Mouse (Mus musculus): ENCODE results near the gene Hmga1.

Hmga1 gene

DNA sequence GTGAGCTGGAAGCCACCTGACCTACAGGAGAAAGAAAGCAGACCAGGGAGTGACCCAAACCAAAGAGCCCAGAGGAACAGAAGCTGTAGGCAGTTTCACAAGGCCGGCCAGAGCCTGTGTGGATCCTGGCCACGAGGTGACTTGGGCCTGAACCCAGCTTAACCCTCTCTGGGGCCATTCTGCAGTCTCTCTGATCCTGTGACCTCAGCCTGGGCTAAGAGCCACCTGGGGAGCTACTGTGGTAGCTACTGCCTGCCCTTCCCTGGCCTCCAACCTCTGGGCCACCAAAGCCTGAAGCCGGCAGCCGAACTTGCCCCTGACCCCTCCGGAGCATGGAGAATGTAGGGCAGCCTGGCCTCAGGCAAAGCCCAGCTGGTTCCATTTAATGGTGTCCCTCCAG, 27.5 kb upstream of the Hmga1 start:
- no peak for DNase-seq

DNA sequence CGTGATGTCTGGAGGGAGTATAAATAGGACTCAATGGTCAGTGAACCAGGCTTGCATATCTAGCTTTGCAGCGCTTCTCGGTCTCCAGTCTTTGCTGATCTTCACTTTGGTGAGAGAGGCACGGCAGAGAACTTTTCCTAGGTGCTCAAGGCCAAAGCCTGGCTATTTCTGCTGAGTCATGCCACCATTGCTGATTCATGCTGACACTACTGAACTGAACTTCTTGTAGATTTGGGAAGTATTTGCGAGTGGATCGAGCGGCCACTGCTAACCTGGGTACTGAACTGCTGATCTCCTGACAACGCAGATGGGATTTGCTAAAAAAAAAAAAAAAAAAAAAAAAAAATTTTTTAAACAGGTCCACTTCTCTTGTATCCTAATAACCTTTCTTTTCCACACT, 24.2 kb upstream of the Hmga1 start:
- no peak for DNase-seq

DNA sequence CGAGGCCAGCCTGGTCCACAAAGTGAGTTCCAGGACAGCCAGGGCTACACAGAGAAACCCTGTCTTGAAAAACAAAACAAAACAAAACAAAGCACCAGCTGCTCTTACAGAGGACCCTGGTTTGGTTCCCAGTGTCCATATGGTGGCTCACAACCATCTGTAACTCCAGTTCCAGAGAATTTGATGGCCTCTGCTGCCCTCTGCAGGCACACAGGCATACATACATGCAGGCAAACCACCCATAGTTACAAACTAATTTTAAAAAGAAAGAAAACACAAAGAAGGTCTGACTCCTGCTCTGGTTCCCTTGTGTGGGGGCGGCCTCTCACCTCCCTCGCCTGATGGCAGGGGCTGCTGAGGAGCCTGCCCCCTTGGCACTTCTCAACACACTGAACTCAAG, 22.9 kb upstream of the Hmga1 start:
- no peak for DNase-seq

DNA sequence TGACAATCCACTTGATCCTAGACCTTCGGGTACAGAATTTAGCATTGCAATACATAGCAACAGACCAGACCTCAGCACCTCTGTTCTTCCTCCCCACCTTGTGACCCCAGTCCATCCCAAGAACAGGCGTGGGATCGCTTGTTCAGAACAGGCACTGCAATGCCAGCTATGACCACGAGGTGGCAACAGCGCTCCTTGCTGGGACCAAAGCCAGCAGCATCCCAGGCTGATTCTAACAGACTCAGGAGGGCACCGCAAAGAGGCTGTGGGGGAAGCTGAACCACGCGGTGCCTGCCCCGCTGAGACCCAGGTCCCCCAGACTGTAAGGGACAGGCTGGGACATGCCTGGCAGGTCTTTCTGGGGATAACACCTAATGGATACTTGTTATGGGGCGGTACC, 21.6 kb upstream of the Hmga1 start:
- peak; percentile 87 to 92 for DNase-seq

DNA sequence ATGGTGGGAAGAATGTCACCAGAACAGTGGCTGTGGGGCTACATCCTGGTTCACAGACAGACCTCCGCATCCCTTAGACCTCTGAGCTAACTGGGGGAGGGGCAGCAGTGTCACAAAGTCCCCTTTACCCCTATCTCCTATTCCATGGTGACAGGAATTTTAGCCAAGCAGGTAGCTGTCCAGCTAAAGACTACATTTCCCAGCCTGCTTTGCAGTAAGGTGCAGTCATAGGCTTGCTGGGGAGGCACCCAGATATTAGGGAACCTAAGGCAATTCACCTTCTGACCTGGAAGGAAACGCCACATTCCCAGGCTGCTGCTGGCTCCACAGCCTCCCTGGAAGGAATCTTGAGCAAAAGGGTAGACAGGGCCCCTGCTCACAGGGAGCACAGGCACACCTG, 15.0 kb upstream of the Hmga1 start:
- no peak for DNase-seq

DNA sequence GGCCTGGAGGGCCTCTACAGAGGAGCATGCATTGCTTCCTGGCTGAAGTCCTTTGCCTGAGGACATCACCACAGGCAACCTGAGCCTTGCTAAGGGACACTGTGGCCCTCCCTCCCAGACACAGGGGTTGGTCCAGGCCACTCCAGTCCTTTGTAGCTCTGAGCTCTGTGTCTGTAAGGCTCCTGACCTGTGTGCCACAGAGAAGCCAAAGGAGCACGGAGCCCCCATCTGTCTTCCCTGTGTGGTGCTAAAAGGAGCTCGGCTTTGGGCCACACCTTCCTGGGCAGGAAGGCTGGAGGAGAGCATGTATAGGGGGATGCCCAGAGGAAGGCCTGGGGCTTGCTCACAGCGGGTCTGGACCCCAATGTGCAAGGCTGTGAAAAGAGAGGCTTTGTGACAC, 14.3 kb upstream of the Hmga1 start:
- DNase-seq = no peak

DNA sequence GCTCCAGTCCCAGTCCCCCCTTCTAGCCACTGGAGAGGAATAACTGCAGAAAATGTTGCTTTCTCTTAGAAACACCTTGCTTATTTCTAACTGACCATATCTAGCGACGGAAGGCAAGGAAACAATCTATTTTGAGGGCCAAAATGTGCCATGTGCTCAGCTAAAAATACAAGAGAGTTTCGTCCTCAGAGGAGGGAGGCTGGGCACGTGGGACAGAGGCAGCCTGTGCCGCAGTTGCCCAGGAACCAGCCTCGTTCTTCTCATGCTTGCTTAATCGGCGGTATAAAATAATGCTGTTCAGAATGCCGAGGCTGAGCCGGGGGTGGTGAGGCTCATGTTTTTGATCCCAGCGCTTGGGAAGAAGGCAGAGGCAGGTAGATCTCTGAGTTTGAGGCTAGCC, 11.7 kb upstream of the Hmga1 start:
- DNase-seq = no peak

DNA sequence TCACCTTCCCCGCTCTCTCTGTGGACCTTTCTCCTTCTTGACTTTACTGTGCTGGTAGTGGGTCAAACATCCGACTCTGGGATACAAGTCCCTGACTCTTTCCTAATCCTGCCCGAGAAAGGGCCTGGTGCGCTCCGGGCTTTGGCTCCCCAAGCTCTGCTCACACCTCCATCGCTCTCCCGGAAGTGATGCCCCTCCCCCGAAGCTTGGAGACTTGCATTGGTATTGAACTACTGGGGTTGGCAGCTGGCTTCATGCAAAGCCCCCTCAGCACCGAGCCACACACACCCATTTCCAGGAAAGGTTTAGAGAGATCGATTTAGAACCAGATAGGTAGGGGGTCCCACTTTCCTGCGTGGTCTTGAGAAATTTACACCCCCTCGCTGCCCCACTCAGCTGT, 10.3 kb upstream of the Hmga1 start:
- DNase-seq = no peak

DNA sequence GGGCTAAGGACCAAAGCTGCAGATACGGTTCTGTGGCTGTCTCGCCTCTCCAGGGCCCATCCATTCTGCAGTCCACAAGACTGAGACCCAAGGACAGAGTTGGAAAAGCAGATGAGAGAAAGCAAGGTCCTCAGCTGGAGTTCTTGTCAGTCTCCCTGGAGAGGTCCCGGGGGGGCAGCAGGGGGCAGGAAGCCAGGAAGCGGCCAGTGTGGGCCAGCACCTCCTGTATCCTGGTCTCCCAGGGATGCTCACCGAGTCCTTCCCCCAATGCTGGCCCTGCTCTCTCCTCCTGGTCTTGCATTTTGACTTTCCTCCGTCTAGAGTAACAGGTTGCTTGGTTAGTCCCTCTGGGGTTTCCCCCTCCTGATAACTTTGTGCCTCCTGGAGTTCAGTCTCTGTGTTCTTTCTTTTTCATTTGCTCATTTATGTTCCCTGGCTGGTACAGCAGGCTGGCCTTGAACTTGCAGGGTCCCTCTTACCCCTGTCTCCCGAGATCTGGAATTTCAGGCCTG, 9.7 kb upstream of the Hmga1 start:
- no peak for DNase-seq

DNA sequence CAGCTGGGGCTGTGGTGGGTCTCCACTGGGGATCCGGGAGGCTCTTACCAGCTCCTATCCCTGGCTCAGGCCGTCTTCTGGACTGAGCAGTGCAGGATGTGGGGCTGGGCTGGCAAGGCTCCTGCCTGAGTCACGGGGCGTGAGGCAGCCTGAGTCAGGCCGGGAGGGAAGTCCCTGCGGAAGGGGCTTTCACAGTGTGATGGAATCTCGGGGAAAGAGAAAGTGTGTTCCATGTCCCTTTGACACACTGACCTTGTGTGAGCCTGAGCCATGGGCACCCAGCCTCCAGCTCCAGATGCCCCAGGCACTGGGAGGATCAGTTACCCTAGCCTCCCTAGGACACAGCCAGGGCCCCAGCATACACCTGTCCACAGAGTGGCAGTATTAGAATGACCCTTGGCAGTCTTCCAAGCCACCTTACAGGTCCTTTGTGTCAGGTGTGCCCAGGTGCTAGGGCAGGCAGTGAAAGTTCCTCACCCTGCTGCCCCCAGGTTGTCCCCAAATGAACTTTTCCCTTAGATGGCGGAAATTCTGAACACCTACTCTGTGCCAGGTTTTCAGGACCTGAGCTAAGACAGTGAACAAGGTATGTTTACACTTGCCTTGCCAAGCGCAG, 8.9 kb upstream of the Hmga1 start:
- no peak for DNase-seq

DNA sequence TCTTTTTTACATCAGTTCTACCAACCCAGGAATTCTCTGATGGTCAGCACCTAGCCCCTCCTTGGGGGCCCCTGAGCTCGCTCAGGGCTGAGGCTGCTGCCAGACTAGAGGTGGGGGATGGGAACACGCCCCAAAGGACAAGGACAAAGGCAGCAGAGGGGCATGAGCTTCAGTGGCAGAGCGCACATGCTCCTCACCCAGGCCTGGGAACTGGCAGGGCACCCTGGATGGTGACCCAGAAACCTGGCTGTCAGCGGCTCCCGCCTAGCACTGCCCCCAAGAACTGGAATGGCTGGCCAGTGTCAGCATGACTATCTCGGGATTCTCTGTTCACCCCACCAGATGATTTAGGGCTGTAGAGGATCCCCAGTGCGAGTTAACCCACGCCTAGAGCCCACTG, 7.1 kb upstream of the Hmga1 start:
- DNase-seq = no peak

DNA sequence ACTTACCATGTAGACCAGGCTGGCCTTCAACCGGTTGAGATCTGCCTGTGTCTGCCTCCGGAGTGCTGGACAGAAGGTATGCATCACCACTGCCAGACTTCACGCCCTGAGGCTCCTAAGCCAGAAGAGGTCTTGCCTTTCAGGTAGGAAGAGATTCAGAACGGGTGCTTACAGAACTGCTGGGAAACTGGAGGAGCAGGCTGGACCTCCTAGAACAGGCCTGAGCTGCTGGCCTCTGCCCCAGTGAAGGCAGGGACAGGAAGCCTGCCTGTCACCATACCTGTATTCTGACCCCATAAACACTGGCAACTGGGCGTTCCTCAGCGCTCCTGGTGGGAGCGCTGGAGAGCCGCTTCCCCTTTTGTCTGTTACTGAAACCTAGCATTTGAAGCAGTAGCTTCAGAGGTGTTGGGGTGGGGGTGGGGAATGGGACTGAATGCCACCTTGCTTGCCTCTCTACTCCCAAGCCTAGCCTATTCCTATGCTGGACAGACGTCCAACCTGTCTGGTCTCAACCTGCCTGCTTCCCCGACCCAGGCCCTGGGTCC, 4.8 kb upstream of the Hmga1 start:
- DNase-seq = no peak

DNA sequence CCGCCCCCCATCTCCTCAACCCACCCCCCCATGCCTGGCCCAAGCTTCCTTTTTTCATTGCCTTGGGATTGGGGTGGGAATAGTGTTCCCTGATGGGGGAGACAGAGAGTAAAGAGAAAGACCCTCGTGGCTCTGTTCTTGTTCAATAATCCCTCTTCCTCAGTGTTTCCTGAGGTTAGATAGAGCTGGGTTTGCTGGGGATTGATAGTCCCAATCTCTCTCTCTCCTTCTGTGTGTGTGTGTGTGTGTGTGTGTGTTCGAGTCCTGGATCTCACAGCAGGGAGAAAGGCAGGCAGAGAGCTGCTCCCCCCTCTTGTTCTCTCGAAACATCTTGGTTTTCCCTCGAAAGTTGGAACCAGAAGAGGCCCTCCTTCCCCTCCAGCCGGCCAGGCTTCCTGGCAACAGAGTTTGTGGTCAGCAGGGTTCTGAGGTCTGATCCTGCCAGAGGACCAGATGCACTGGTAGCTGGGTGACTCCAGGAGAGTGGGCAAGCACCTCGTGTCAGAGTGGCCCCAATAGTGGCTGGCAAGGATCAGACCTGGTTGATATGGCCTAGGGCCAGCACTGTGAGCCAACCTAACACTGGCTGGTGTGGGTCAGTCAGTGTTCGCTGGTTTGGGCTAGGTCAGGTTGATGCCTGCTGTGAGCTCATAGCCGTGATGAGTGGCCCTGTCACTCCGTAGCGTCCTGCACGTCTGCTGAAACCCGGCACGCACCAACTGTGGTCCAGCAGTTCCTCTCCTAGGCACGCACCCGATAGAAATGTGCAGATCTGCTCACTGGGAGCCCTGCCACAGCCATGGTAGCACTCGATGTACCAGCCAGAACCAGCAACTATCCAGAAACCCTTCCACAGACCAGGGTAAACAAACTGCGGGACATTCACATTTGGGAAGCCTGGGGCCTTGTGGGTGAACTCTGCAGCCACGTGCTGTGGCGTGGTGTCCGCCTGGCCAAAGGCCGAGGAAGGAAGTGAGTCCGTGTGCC, 3.8 kb upstream of the Hmga1 start:
- no peak for DNase-seq

DNA sequence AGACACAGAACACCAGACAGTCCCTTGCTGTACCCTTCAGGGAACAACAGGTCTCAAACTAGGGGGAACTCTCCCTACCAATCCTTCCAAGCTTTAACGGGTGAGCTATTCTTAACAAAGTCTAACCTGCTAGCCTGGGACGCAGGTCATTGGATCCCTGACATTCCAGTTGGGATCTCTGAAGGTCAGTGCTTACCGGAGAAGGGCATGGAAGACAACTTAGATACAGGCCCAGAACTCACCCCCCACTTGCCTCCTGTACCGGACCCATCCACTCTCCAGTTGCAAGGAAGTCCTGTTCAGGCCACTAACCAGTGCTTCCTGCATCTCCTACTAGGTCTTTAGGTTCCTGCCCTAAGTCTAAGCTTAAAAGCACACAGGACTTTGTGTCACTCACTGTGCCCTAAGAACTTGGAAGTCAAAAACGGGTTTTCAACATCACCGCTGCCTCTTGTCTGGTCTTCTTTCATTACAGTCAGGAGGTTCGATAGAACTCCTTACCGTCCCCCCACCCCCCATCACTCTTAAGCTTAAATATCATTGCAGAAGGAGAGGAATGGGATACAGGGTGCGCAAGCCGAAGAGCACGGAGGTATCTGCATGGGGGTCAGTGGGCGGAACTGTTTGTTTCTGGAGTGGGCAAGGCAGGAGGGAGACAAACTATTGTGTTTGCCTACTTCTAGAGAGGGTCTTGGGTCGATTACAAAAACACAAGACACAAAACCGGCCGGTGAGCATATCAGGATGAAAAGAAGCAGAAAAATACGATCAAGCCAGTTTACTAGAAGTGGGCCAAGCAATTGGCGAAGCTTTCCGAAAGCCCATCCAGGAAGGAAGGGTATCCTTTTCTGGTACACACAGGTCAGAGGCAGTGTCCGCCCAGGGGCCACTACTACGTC, 2.0 kb upstream of the Hmga1 start:
- peak in 1 of 2 experiments; percentile 11 for DNase-seq

DNA sequence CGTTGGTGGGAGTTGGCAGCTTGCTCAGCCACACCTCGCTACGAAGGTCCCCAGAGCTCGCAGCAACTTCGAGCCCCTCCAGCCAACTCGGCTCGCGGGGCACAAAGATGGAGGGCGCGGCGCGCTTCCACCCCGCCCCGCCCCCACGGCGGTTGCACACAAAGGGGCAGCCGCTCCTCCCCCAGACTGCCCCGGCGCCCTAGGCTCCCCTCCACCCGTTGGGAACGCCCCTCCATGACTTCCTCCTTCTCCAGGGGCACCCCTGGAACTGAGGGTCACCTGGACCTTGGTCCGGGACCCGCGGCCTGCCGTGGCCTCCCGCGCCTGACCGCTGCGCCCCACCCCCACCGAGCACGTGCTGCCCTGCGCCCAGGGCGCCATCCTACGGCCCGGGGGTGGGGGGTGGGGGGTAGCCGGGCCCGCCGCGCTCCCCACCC, 1.2 kb upstream of the Hmga1 start:
- peak; percentile 83 to 87 for DNase-seq

DNA sequence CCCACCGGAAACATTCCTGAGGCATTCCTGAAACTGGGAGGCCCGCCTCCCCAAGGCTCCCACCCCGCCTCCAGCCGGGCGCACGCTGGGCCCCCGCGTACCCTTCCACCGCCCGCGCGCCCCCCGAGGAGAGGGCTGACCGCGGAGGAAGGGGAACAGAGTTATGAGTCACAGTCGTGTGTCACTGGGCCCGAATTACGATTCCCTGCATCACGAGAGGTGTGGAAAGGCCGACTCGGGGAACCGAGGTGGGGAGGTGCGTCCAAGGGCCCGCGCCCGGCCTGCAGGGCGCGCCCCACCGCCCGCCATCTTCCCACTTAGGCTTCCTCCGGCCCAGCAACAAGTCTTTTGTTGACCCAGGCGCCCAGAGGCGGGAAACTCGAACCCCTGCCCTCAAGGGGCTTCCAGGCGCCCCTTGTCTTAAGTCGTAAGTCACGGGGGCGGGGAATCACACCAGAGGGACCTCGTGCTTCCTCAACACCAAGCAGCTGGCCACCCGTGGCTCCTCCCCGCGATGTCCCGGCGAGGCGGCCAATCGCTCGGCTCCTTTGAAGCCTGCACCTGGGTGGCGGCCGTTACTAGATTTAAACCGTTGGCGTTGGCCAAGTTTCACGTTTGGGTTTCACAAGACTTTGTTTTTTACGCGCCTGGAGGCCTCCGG, 655 bp upstream of the Hmga1 start:
- peak; percentile 80 to 88 for DNase-seq

DNA sequence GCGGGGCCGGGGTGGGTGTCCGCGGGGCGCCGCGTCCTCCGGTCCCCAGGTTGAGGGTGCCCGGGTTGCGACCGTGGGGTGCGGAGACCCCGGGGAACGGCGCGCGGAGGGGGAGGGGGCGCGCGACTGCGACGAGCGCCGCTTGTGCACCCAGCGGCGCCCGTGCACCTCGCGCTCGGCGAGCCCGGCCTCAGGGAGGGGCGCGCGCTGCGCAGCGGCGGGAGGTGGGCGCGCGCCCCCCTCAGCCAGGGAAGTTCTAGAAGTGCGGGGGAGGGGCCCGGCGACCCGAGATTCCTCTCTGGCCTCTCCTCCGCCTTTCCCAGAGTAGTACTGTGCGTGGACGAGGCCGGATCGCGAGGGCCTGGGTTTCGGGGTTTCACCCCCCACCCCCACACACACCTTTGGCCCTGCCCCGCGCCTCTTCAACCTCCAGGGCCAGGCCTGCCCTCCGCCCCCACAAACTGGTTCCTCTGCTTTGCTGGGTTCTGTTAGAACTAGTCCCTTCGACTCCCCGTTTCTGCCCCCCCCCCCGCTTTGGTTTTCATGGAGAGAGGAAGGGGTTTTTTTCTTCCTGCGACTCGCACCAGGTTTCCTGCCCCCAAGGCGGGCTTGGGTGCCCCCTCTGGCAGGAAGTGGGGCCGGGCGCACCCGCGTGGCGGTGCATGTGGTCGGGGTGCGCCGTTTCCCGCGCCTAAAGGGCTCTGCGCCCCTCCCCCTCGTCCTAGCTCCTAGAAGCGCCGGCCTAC, 1.1 kb downstream of the Hmga1 start:
- peak; percentile 91 to 95 for DNase-seq

DNA sequence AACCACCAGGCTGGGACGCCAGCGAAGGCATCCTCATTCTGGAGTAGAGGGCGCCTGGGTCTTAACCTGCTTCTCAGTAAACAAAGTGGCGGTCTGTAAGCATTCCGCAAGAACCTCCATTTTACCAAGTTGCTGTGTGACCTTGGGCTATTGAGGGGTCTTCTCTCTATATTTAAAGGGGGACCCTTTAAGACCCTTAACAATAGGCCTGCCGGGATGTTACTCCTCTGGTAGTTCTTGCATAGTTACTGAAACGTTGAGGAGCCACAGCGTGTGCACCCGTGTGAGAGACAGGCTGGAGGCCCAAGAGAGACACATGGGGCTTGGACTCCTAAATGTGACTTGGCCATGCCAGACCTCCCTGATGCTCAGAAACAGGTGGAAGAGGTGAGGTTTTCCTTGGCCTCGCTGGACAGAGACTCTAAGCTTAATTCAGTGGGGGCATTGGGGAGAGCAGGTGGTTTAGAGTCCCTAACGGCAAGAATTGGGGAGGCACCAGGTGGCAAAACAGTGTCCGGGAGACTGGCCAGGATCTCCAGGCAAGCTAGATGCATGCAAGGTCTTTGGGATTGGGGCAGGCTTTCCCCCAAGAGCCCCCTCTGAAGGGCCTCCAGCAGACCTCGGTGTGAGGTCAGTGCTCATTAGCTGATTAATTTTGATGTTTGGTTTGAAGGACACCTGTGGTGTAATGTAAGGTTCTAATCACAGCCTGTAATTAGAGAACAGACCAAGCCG, 1.8 kb downstream of the Hmga1 start:
- peak in 1 of 2 experiments; percentile 27 for DNase-seq

DNA sequence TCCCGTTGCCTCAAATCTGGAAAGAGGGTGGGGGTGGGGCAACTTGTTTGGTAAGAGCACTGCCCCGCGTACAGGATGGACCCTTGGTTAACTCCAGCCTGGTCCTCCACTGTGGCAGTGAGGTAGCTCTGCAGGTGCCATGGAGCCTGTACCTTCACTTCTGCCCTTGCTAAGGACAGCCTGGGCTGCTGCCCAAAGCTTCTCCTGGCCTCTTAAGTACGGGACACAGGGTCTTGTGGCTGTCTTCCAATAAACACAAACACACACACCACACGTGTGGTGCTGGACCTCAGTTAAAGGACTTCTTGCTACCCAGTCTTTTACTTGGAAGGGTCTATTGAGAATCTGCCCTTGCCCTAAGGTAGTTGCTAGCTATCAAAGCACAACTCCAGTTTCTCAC, 2.5 kb downstream of the Hmga1 start:
- no peak for DNase-seq

DNA sequence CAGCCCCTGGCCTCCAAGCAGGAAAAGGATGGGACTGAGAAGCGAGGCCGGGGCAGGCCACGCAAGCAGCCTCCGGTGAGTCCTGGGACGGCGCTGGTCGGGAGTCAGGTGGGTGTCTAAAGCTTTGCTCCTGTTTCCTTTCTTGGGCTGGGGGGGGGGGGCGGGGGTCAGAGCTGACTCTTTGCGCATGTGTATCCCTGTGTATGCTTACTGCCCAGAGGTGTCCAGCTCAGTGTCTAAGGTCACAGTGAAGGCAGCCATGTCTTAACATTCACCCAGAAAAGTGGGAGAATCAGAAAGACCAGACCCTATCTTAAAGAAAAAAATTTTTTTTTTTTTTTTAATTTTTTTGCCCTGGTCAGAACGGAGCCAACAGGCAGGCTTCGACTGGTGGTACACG, 3.3 kb downstream of the Hmga1 start:
- peak in 1 of 2 experiments; percentile 13 for DNase-seq
